Mouse (Mus musculus) adrenal gland, adult (tissue): ENCODE measurements around the gene Gm14597.
"Not testable (repeated sequence)": the region's sequence is repeated elsewhere in the genome, so short reads cannot be mapped to it uniquely, and the experiment has no call there.

Experiments
- DNase-seq, 2 experiments: peaks; one replicate each; pipeline ENCODE4 v3.0.0; 2022 to 2023; ENCODE audit warnings: low spot score in 1 of 2; ENCODE audit not compliant: inconsistent age in 2 of 2

The Gm14597 gene

GRCm38 (mm10) chrX:53608879-53609278 lies at the start of gene Gm14597:
Gm14597 (minus strand) TSS chrX:53608979.
- not testable (repeated sequence) for DNase-seq

DNA sequence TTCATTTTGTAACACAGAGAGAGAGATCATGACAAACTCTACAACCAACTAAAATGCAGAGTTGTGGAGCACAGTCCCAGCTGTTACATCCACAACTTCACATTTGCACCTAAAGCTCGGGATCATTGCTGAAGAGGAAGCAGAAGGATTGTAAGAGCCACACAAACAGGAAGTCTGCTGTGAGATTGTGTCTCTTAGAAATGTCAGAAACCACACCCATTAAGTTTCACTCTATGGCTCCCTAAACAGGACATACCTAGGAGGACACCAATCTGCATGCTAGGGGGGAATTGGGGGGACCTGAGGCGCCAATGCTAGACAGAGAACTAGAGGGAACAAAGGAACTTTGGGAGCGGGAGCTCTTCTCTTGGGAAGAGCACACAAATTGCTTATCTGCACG lies 44.1 kb upstream of the Gm14597 start:
- not testable (repeated sequence) for DNase-seq

GRCm38 (mm10) chrX:53645885-53646284 lies 37.1 kb upstream of the Gm14597 start:
- no peak for DNase-seq

DNA sequence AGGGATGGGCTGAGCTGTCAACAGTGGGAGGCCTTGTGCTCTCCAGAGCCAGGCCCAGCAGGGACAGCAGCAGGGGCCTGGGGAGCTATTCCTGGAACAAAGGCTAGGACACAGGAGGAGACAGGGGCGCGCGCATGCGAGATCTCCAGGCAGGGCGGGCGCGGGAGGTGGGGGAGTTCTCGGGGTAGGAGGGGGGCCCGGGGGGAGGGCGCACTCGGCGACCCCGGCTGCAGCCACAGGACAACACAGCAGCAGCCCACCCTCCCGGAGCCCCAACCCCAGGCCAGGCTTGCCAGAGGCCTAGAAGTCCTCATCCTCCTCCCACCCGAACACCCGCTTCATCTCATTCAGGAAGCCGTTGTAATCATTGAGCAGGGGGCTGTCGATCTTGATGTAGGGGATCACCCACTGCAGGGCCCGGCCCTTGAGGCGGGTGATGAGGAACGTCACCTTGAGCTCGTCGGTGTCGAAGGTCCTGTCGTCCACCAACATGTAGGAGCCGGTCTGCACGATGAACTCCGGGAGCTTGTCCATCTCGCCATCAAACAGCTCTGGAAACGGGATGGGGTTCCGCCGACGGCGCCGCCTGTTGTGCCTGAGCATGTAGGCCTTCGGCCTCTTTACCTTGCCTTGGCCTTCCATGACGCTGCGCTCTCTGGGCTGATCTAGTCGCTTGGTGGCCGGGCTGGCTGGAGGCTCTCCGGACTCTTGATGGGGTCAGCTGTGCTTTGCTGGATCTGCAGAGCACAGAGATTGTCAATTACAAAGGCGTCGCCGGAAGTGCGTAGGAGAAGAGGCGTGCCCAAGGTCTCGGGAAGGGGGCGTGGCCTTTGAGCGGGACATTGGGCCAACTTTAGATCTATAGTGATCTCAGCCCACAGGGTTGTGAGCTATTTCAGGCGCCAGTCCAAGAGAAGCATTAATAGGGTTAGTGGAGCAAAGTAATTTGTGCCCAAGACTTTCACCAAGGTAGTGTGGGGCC lies 34.5 kb upstream of the Gm14597 start, which contains the start of gene Rtl8a:
Gene Rtl8a (minus strand): TSS at position 703 of the 982 bp plus-strand sequence.
- peak; percentile 87 to 92 for DNase-seq

DNA sequence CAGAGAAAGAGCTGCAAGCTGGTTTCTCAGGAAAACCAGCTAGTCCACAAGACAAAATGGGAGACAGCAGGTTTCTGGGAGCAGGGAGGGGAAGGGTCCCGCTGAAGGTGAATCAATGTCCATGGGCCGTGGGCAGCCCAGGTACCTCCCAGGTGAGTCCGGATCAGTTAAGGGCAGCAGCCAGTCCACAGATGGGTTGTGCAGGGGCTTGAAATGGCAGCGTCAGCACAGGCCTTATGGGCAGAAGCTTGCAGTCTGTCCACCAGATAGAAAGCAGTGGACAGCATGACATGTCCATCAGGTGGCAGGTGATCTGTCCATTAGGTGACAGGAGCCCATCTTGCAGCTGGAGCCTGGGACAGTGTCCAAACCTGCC lies 33.8 kb upstream of the Gm14597 start:
- DNase-seq, result peak; percentile 4 to 39

DNA sequence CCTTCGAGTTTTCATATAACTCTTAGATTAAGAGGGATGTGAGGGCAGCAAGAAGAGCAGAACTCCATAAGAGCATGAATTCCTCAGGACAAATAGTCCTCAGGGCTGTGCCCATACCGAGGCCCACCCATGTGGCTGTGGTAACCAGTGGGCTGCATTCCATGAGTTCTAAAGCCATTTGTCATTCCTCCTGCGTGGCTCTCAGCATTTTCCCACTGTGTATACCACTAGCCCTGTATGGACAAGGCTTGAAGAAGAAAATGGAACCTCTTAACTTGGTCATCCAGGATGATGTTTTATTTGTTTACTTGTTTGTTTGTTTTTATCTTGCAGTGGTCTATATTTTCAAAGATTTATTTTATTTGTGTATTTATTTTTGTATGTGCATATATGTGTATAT lies 29.3 kb upstream of the Gm14597 start:
- not testable (repeated sequence) for DNase-seq

GRCm38 (mm10) chrX:53611395-53611794 lies 2.6 kb upstream of the Gm14597 start:
- DNase-seq, result peak in 1 of 2 experiments; percentile 46

- peak; percentile 60 to 93 for DNase-seq
Observed at GRCm38 (mm10) chrX:53610571-53610970, 1.8 kb upstream of the Gm14597 start.

DNA sequence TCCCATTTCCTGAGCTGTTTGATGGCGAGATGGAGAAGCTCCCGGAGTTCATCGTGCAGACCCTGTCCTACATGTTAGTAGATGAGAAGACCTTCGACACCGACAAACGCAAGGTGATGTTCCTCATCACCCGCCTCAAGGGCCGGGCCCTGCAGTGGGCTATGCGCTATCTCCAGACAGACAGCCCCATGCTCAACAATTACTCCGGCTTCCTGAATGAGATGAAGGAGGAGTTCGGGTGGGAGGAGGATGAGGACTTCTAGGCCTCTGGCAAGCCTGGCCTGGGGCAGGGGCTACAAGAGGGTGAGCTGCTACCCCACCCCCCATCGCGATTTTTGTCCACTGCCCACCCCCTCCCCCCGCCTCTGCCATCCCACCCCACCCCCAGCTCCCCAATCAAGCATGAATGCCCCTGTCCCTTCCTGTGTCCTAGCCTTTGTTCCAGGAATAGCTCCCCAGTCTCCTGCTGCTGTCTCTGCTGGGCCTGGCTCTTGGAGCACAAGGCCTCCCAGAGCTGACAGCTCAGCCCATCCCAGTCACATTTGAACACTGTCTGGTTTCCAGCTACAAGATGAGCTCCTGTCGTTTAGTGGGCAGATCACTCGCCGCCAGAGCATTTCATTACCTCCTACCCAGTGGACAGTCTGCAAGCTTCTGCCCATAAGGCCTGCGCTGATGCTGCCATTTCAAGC lies 511 bp downstream of the Gm14597 start:
- DNase-seq, result peak; percentile 27 to 65

DNA sequence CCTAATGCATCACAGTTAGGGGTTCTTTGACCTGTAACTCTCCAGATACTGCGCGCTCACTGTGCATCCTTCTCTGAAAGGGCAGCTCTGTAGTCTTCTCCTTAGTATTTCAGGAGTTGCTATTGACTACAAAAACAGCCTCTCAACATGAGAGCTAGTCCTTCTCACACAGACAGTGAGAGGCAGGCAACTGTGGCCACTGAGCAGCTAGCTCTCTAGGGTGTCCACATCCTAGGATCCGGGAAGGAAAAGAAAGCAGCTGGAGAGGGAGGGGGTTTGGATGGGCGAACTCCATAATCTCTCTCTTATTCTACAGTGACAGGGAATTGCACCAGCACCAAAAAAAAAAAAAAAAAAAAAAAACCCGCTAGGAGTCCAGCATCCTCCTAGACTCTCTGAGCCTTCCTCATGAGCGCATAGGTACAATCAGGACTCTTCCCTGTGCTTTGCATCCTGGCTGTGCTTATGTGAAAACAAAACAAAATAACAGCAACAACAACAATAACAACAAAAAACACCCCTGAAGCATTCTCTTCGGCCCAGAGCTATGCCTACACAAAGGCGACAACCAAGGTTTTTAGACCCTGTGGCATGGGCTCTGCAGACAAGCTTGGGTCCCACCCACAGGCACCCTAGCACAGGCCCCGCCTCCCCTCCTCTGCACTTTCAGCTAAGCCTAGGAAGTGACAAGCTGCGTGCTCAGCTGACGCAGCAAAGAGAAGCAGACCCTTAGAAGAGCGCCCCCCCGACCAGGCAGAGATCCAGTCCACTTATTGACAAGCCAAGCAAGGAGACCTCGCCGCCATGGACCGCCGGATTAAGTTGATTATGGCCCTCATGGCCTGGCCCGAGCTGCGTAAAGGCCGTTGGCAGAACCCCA lies 1.3 kb downstream of the Gm14597 start, which contains the start of gene Rtl8c:
Gene Rtl8c (plus strand): TSS at position 791 of the 880 bp plus-strand sequence.
- DNase-seq, result peak; percentile 78 to 88

DNA sequence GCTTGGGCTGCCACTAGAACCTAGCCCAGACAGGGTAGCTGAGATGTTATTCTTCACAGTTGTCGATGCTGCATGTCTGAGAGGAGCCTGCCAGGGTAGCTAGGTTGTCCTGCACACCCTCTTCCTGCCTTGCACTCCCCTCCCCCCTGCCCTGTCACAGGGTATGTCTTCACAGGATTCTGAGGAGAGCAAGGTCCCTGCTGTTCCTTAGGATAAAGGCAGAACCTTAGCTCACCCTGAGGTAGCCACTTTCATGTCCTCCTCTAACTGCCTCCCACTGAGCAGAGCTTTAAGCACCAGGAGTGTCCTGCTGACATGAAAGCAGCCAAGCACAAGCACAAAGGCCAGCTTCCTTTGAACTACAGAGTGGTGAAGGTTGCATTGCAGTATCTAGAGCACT lies 2.6 kb downstream of the Gm14597 start:
- peak in 1 of 2 experiments; percentile 68 for DNase-seq

GRCm38 (mm10) chrX:53599993-53600392 lies 8.8 kb downstream of the Gm14597 start:
- peak; percentile 56 to 86 for DNase-seq

- DNase-seq, result not testable (repeated sequence)
Observed at GRCm38 (mm10) chrX:53583404-53583803, 25.4 kb downstream of the Gm14597 start.

- not testable (repeated sequence) for DNase-seq
Observed at GRCm38 (mm10) chrX:53581407-53581806, 27.4 kb downstream of the Gm14597 start.

DNA sequence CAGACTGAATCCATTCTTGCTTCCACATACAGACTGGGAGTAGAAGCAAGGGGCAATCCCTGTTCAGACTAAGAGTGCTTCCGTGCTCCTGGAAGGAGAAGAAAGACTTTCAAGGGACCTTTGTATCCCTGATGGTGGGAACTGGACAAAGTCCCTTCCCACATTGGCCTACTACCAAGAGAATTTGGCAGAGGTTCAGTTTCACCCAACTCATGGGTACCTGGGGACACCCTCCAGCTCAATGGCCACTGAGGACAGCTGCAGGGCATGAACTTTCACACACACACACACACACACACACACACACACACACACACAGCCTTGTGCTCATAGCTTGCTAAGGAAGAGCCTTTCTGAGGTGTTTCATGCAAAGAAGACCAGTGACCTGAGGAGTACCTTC lies 29.5 kb downstream of the Gm14597 start:
- no peak for DNase-seq
